Mouse (Mus musculus) testis, adult 2 months (tissue): ENCODE results near the gene Gpr89. TPM values are rescaled to one million over a fixed set of nuclear protein-coding genes. Genes with fewer than 3 reads are reported as not detected.

Experiments
- H3K27ac ChIP-seq: fragments of 200-500 bp; 2 replicates; pipeline ENCODE4 v1.5.1; 2012; ENCODE audit warnings: low read depth, low read length; ENCODE audit not compliant: control insufficient read depth, insufficient read depth
- H3K27me3 ChIP-seq: fragments of 200-500 bp; 2 replicates; pipeline ENCODE4 v1.6.1; 2012; ENCODE audit warnings: mild to moderate bottlenecking, low read length, moderate library complexity; ENCODE audit not compliant: control insufficient read depth, insufficient read depth
- H3K36me3 ChIP-seq: fragments of 200-500 bp; 2 replicates; pipeline ENCODE4 v1.6.1; 2012; ENCODE audit warnings: mild to moderate bottlenecking, low read length; ENCODE audit not compliant: control insufficient read depth, insufficient read depth
- H3K4me1 ChIP-seq: fragments of 200-500 bp; 2 replicates; pipeline ENCODE4 v1.6.1; 2012; ENCODE audit warnings: low read length; ENCODE audit not compliant: control insufficient read depth, insufficient read depth
- H3K4me3 ChIP-seq: fragments of 200-500 bp; 2 replicates; pipeline ENCODE4 v1.5.1; 2012; ENCODE audit warnings: low read depth, mild to moderate bottlenecking, low read length, moderate library complexity, mixed read lengths; ENCODE audit not compliant: control insufficient read depth
- CTCF ChIP-seq: fragments of 200-500 bp; IDR thresholded peaks from 2 replicates; pipeline ENCODE4 v1.5.1; 2012; ENCODE audit warnings: low read depth, mild to moderate bottlenecking, inconsistent platforms, low read length, moderate library complexity; ENCODE audit not compliant: control insufficient read depth, insufficient read depth, insufficient replicate concordance
- POLR2A ChIP-seq: fragments of 200-500 bp; IDR thresholded peaks from 2 replicates; pipeline ENCODE4 v1.6.1; 2012; ENCODE audit warnings: low read depth, mild to moderate bottlenecking, inconsistent platforms, low read length, moderate library complexity; ENCODE audit not compliant: control insufficient read depth
- polyA plus RNA-seq: library from polyadenylated mRNA; depleted of rRNA; stranded (reverse); fragments of >200 nt; gene quantifications from 2 replicates; pipeline ENCODE4 v1.2.3, GENCODE M21; 2012; rRNA removed

The Gpr89 gene
- 21.7 and 24.3 TPM in 2 replicates for polyA plus RNA-seq

GRCm38 (mm10) chr3:96904851-96905541 is at the start of gene Gpr89:
Gpr89 (minus strand) TSS chr3:96905346.
- H3K4me3 ChIP-seq = peak within 1 kb of the TSS; percentile 100
- no peaks in the 10 kb centered on the region for H3K27me3 ChIP-seq
- H3K4me1 ChIP-seq = 0 out of 2 replicates have a peak, but pooled peaks cover 2% of the 10 kb centered on the region
- TF ChIP-seq CTCF (no peak), POLR2A (peak; percentile 87)
- H3K27ac ChIP-seq = peak within 1 kb of the TSS; percentile 75
- no peaks in the 10 kb centered on the region for H3K36me3 ChIP-seq

GRCm38 (mm10) chr3:96953489-96954233 is 48.5 kb upstream of the Gpr89 start:
- Histone ChIP-seq H3K36me3 (no peaks in the 10 kb centered on the region), H3K27me3 (no peaks in the 10 kb centered on the region), H3K27ac (no peak overlapping the region), H3K4me3 (no peak overlapping the region), H3K4me1 (no peaks in the 10 kb centered on the region)
- TF ChIP-seq CTCF (no peak), POLR2A (no peak)

- Histone ChIP-seq H3K27ac (no peak overlapping the region), H3K27me3 (no peaks in the 10 kb centered on the region), H3K36me3 (no peaks in the 10 kb centered on the region), H3K4me3 (no peak overlapping the region), H3K4me1 (no peaks in the 10 kb centered on the region)
- TF ChIP-seq CTCF (no peak), POLR2A (no peak)
Measured at GRCm38 (mm10) chr3:96942706-96943105, 37.6 kb upstream of the Gpr89 start.

- Histone ChIP-seq H3K4me1 (no peaks in the 10 kb centered on the region), H3K36me3 (no peaks in the 10 kb centered on the region), H3K27ac (no peak overlapping the region), H3K4me3 (no peak overlapping the region), H3K27me3 (no peaks in the 10 kb centered on the region)
- TF ChIP-seq POLR2A (no peak), CTCF (peak; percentile 71; the same call in 1 of the 2 replicates)
Measured at GRCm38 (mm10) chr3:96938738-96939137, 33.6 kb upstream of the Gpr89 start.

GRCm38 (mm10) chr3:96937606-96938005 is 32.5 kb upstream of the Gpr89 start:
- no peaks in the 10 kb centered on the region for H3K27me3 ChIP-seq
- no peak overlapping the region for H3K27ac ChIP-seq
- H3K36me3 ChIP-seq = no peaks in the 10 kb centered on the region
- H3K4me1 ChIP-seq = no peaks in the 10 kb centered on the region
- TF ChIP-seq CTCF (no peak), POLR2A (no peak)
- no peak overlapping the region for H3K4me3 ChIP-seq

- TF ChIP-seq POLR2A (no peak), CTCF (no peak)
- Histone ChIP-seq H3K36me3 (no peaks in the 10 kb centered on the region), H3K27me3 (no peaks in the 10 kb centered on the region), H3K27ac (no peak overlapping the region), H3K4me1 (no peaks in the 10 kb centered on the region), H3K4me3 (no peak overlapping the region)
Measured at GRCm38 (mm10) chr3:96936241-96936640, 31.1 kb upstream of the Gpr89 start.

- H3K27ac ChIP-seq = no peak overlapping the region
- H3K36me3 ChIP-seq = no peaks in the 10 kb centered on the region
- no peaks in the 10 kb centered on the region for H3K27me3 ChIP-seq
- no peak overlapping the region for H3K4me3 ChIP-seq
- no peaks in the 10 kb centered on the region for H3K4me1 ChIP-seq
- TF ChIP-seq POLR2A (no peak), CTCF (no peak)
Measured at GRCm38 (mm10) chr3:96931261-96931681, 26.1 kb upstream of the Gpr89 start.

GRCm38 (mm10) chr3:96925920-96926319 is 20.8 kb upstream of the Gpr89 start, which contains the start of gene Gja8:
Gja8 (minus strand) TSS chr3:96926020.
- TF ChIP-seq POLR2A (no peak), CTCF (no peak)
- Histone ChIP-seq H3K36me3 (no peaks in the 10 kb centered on the region), H3K4me3 (no peak within 1 kb of the TSS), H3K27me3 (no peaks in the 10 kb centered on the region), H3K27ac (no peak within 1 kb of the TSS), H3K4me1 (no peaks in the 10 kb centered on the region)
